Mouse (Mus musculus): ENCODE measurements around the gene Olfr564. TPM values are rescaled to one million over a fixed set of nuclear protein-coding genes. Genes with fewer than 3 reads are reported as not detected.

Gene Olfr564
- not detected for polyA plus RNA-seq (2017; shearing (Covaris generic))

GRCm38 (mm10) chr7:102803180-102803579, at the start of gene Olfr564:
Gene Olfr564, plus strand, starts transcription at chr7:102803480.
- ATAC-seq = no peak

- ATAC-seq = no peak
Observed at GRCm38 (mm10) chr7:102759266-102759665, 44.0 kb upstream of the Olfr564 start, which contains the start of the genes Olfr560 and Olfr78. Gene Olfr560, minus strand, starts transcription at chr7:102759366. Gene Olfr78, minus strand, starts transcription at chr7:102759471.

- no peak for ATAC-seq
Observed at GRCm38 (mm10) chr7:102770921-102771320, 32.4 kb upstream of the Olfr564 start, which contains the start of gene Olfr561. Gene Olfr561, plus strand, starts transcription at chr7:102771221.

Other genes starting within 250 kb of the Olfr564 start
- 10 to 100 TPM in 1 of 2 experiments, 1 to 10 TPM in 1; 9.7 to 10.3 TPM for gene Trim21, start 238.0 kb upstream of the Olfr564 start, polyA plus RNA-seq (2017; shearing (Covaris generic))
- gene Olfr550, start 232.0 kb upstream of the Olfr564 start, polyA plus RNA-seq (2017; shearing (Covaris generic)) = under 1 TPM in 1 of 2 experiments, not detected in 1; 0.11 TPM
- under 1 TPM in 1 of 2 experiments, not detected in 1; 0.08 TPM for gene Olfr551, start 211.6 kb upstream of the Olfr564 start, polyA plus RNA-seq (2017; shearing (Covaris generic))
- gene Olfr552, start 205.7 kb upstream of the Olfr564 start, polyA plus RNA-seq (2017; shearing (Covaris generic)) = not detected
- gene Olfr553, start 185.3 kb upstream of the Olfr564 start, polyA plus RNA-seq (2017; shearing (Covaris generic)) = not detected
- gene Olfr554, start 165.0 kb upstream of the Olfr564 start, polyA plus RNA-seq (2017; shearing (Covaris generic)) = not detected
- not detected for gene Olfr555, start 144.7 kb upstream of the Olfr564 start, polyA plus RNA-seq (2017; shearing (Covaris generic))
- gene Olfr556, start 138.6 kb upstream of the Olfr564 start, polyA plus RNA-seq (2017; shearing (Covaris generic)) = under 1 TPM in 1 of 2 experiments, not detected in 1; 0.12 TPM
- gene Trim68, start 116.2 kb upstream of the Olfr564 start, polyA plus RNA-seq (2017; shearing (Covaris generic)) = 1 to 10 TPM; 9.2 to 9.3 TPM
- not detected for gene Olfr557, start 107.6 kb upstream of the Olfr564 start, polyA plus RNA-seq (2017; shearing (Covaris generic))
- gene Olfr558, start 101.3 kb upstream of the Olfr564 start, polyA plus RNA-seq (2017; shearing (Covaris generic)) = not detected
- not detected for gene Olfr33, start 84.4 kb upstream of the Olfr564 start, polyA plus RNA-seq (2017; shearing (Covaris generic))
- not detected for gene Olfr559, start 76.0 kb upstream of the Olfr564 start, polyA plus RNA-seq (2017; shearing (Covaris generic))
- gene Olfr560, start 44.1 kb upstream of the Olfr564 start, polyA plus RNA-seq (2017; shearing (Covaris generic)) = not detected
- not detected for gene Olfr78, start 44.0 kb upstream of the Olfr564 start, polyA plus RNA-seq (2017; shearing (Covaris generic))
- not detected for gene Olfr561, start 32.3 kb upstream of the Olfr564 start, polyA plus RNA-seq (2017; shearing (Covaris generic))
- gene Olfr566, start 55.3 kb downstream of the Olfr564 start, polyA plus RNA-seq (2017; shearing (Covaris generic)) = under 1 TPM in 1 of 2 experiments, not detected in 1; 0.16 TPM
- not detected for gene Olfr568, start 73.6 kb downstream of the Olfr564 start, polyA plus RNA-seq (2017; shearing (Covaris generic))
- not detected for gene Olfr569, start 87.4 kb downstream of the Olfr564 start, polyA plus RNA-seq (2017; shearing (Covaris generic))
- gene Olfr570, start 91.1 kb downstream of the Olfr564 start, polyA plus RNA-seq (2017; shearing (Covaris generic)) = not detected
- not detected for gene Olfr571, start 114.1 kb downstream of the Olfr564 start, polyA plus RNA-seq (2017; shearing (Covaris generic))
- gene Olfr572, start 120.9 kb downstream of the Olfr564 start, polyA plus RNA-seq (2017; shearing (Covaris generic)) = not detected
- gene Olfr573-ps1, start 139.1 kb downstream of the Olfr564 start, polyA plus RNA-seq (2017; shearing (Covaris generic)) = not detected
- gene Olfr574, start 145.0 kb downstream of the Olfr564 start, polyA plus RNA-seq (2017; shearing (Covaris generic)) = not detected
- gene Olfr575, start 155.3 kb downstream of the Olfr564 start, polyA plus RNA-seq (2017; shearing (Covaris generic)) = not detected
- gene Olfr576, start 159.2 kb downstream of the Olfr564 start, polyA plus RNA-seq (2017; shearing (Covaris generic)) = not detected
- not detected for gene Olfr577, start 172.5 kb downstream of the Olfr564 start, polyA plus RNA-seq (2017; shearing (Covaris generic))
- not detected for gene Olfr578, start 185.8 kb downstream of the Olfr564 start, polyA plus RNA-seq (2017; shearing (Covaris generic))
- gene Olfr582, start 234.5 kb downstream of the Olfr564 start, polyA plus RNA-seq (2017; shearing (Covaris generic)) = not detected
- not detected for gene Olfr583, start 247.8 kb downstream of the Olfr564 start, polyA plus RNA-seq (2017; shearing (Covaris generic))